Mouse (Mus musculus): ENCODE data around the gene Wdr13. TPM values are rescaled to one million over a fixed set of nuclear protein-coding genes. Genes with fewer than 3 reads are reported as not detected.

Wdr13 gene
- polyA plus RNA-seq (2015; fragmentation: Nextera tagmentation; extraction: Ambion mirVana) = 49.8 and 57.2 TPM in 2 replicates

DNA sequence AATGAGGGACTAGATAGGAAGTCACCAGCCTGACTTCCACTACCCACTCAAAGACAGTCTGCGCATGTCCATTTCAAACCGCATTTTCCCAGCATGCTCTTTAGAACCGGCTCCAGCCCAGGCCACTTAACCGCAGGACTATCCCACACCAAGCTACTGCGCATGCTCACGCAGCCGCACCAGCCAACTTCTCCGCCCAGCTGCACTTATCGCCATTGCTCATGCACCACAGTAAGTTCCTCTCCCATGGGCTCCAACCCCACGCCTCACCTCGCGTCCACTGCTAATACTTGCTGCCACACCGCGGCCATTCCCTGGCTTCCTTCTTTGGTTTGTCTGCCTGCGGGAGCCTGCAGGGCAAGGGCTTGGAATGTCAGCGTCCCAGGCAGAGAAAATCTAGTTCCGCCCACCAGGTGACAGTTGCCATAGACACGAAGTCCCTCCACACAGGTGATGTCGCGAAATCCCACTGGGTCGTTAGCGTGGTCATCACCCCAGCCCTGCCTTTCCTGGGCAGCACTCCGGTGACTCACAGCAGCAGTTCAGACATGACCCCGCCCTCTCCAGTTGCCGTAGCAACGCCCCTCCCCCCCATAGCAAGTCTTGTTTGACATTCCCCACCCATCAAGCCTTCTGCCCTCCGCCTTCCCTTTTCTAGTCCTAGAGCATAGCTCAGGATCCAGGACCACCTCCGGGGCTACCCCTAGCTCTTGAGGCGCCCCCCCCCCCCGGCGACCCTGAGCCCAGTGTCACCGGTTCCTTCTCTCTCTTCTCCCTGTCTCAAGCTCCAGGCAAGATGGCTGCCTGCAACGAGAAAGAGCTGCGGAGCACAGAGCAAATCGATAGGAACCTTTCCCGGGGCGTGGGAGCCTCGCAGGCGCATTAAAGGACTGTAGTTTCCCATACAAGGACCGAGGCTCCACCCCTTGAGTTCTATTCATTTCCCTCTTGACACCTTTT lies at the start of gene Wdr13:
Gene Wdr13, minus strand, starts transcription at position 876 of the 960 bp plus-strand sequence.

DNA sequence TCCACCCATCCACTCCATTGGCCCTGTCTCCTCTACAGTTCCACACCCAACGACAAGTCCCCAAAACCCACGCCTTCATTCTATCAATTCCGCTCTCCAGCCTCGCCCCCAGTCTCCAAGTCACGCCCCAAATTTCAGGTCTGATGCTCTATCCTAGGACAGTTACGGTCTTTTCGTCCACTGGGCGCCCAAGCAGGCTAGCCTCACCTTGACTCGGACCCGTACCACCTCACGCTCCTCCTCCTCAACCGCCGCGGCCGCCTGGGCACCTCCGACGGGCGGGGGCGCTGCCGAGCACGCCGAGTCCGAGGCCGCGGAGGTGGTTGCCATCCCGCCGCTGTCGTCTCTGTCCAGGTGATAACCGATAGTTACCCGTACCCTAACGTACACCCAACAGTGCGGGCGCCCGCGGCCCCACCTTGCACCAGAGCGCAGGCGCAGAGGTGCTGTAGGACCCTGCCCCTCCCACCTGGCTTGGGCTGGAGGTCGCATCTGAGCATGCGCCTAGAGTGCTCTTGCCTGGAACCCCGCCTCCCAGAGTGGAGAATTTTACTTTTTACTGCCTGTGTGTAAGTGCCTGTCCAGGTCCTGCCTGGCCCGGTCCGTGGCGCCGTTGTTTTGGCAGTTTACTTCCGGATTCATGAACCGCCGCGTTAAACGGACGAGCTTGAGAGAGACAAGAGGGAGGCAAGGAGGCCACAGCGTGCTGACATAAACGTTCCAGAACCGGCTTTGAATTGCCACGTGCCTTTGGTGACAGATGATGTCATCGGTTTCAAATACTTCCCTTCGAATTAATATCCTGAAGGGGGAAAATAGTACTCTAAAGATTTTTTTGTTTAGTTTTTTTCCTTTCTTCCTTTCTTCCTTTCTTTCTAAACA lies 43.1 kb upstream of the Wdr13 start, which contains the start of gene Tbc1d25:
Gene Tbc1d25, minus strand, starts transcription at position 678 of the 882 bp plus-strand sequence.

DNA sequence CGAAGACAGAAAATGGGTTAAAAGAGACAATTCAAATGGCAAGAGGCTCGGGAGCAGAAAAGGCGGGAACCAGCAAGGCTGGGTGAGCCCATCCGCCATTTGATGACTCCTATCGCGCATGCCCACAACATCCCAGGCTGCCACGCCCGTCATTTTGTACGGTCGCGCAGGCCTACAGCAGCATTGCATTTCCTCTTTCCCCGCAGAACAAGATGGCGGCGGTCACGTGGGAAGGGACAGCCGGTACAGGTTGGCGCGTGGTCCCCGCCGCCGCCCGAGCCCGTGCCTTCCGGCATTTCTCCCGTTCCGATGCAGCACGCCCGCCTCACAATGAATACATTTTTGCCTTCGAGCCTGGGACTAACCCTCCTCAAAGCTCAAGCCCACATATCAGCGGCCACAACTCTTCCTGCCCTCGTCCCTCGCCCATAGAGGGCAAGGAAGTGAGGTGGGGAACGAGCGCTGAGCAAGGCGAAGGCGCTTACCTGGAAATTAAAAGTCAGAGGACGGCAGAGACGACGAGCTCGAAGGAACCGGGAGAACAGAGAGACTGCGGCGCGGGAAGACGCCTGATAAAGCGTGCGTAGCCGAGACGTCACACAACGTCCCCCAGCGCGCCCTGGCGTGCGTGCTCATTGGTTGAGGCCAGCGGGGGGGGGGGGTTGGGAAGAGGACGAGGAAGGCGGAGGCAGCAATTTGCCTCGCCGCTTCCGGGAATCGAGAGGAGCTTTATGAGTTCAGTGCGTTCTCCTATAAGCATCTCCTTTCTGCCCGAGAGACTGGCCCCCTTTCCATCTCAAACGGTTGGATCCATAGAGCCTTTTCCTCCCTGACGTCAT lies 12.7 kb upstream of the Wdr13 start, which contains the start of gene Rbm3:
Gene Rbm3, minus strand, starts transcription at position 728 of the 839 bp plus-strand sequence.

DNA sequence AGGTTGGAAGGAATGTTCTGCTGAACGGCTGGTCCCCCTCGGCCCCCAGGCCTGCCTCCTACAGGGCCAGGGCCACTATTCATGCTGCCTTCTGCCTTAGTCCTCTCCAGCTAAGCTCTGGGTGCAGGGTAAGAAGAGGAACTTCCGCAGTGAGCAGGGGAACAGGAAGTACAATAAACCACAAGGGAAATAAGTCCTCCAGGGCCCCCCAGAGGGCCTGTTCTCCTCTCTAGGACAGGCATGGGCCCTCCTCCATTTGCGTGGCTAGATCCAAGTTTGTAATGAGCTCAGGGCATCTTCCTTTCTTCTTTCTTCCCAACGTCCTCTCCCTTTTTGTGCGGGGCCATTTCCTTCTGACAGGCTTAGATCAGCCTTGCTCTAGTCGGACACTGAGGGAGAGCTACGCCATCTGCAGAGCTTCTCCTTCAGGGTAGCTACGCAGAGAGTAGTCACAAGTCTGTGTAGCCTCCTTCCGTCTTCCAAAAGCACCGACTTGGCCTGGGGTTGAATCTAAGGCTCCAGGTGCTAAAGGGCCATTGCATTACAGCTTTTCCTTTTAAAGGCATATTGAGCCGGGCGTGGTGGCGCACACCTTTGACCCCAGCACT lies 42.2 kb downstream of the Wdr13 start, which contains the start of gene Was:
Gene Was, minus strand, starts transcription at position 153 of the 608 bp plus-strand sequence.

DNA sequence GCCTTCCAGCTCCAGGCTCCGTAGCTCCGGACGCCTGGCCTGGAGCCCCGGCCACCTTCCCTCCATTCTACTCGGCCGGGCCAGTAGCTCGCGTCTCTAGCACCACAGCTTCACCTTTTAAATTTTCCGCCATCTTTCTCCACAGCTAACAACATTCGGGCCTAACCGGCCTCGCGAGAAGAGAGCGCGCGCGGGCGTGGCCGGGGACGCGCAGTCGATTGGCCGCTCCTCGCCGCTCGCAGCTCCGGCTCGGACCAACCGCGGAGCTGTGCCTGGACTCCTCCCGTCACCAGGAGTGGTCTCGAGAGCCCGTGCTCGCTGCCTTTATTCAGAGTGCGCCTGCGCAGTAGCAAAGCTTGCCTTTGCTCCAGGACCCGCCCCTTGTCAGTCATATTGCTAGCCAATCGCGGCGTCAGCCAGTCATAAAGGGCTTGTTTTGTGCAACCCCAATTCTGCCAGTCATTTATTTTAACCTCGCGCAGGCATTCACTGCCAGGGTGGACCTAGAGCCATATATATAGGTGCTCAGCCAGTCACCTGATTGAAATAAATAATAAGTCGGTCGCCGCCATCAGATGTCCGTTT lies 58.2 kb downstream of the Wdr13 start, which contains the start of gene Suv39h1:
Gene Suv39h1, minus strand, starts transcription at position 331 of the 585 bp plus-strand sequence.

Other genes starting within 250 kb of the Wdr13 start
- gene Slc35a2, start 248.9 kb downstream of the Wdr13 start, polyA plus RNA-seq (2015; fragmentation: Nextera tagmentation; extraction: Ambion mirVana) = 50.9 and 54.9 TPM in 2 replicates
- gene Pqbp1, start 233.6 kb downstream of the Wdr13 start, polyA plus RNA-seq (2015; fragmentation: Nextera tagmentation; extraction: Ambion mirVana) = 190 and 200 TPM in 2 replicates
- 124 and 134 TPM in 2 replicates for gene Timm17b, start 233.5 kb downstream of the Wdr13 start, polyA plus RNA-seq (2015; fragmentation: Nextera tagmentation; extraction: Ambion mirVana)
- not detected in 2 replicates for gene Gm10491, start 225.1 kb downstream of the Wdr13 start, polyA plus RNA-seq (2015; fragmentation: Nextera tagmentation; extraction: Ambion mirVana)
- not detected in 2 replicates for gene Gm10490, start 223.3 kb downstream of the Wdr13 start, polyA plus RNA-seq (2015; fragmentation: Nextera tagmentation; extraction: Ambion mirVana)
- gene Pcsk1n, start 213.1 kb downstream of the Wdr13 start, polyA plus RNA-seq (2015; fragmentation: Nextera tagmentation; extraction: Ambion mirVana) = 611 and 654 TPM in 2 replicates
- gene Eras, start 204.3 kb downstream of the Wdr13 start, polyA plus RNA-seq (2015; fragmentation: Nextera tagmentation; extraction: Ambion mirVana) = not detected in 2 replicates
- 43.4 and 50.9 TPM in 2 replicates for gene Hdac6, start 185.0 kb downstream of the Wdr13 start, polyA plus RNA-seq (2015; fragmentation: Nextera tagmentation; extraction: Ambion mirVana)
- gene Gata1, start 154.8 kb downstream of the Wdr13 start, polyA plus RNA-seq (2015; fragmentation: Nextera tagmentation; extraction: Ambion mirVana) = not detected in 2 replicates
- 1.4 TPM in 2 replicates for gene Glod5, start 114.4 kb downstream of the Wdr13 start, polyA plus RNA-seq (2015; fragmentation: Nextera tagmentation; extraction: Ambion mirVana)
- 26.7 and 27.2 TPM in 2 replicates for gene Suv39h1, start 58.1 kb downstream of the Wdr13 start, polyA plus RNA-seq (2015; fragmentation: Nextera tagmentation; extraction: Ambion mirVana)
- 0.34 and 0.41 TPM in 2 replicates for gene Was, start 42.4 kb downstream of the Wdr13 start, polyA plus RNA-seq (2015; fragmentation: Nextera tagmentation; extraction: Ambion mirVana)
- 458 TPM in 2 replicates for gene Rbm3, start 13.0 kb upstream of the Wdr13 start, polyA plus RNA-seq (2015; fragmentation: Nextera tagmentation; extraction: Ambion mirVana)
- gene Tbc1d25, start 43.3 kb upstream of the Wdr13 start, polyA plus RNA-seq (2015; fragmentation: Nextera tagmentation; extraction: Ambion mirVana) = 16.7 and 17.5 TPM in 2 replicates
- 33.4 and 39.3 TPM in 2 replicates for gene Ebp, start 60.6 kb upstream of the Wdr13 start, polyA plus RNA-seq (2015; fragmentation: Nextera tagmentation; extraction: Ambion mirVana)
- gene Porcn, start 73.6 kb upstream of the Wdr13 start, polyA plus RNA-seq (2015; fragmentation: Nextera tagmentation; extraction: Ambion mirVana) = 41.7 and 48.9 TPM in 2 replicates
- 40.1 and 41.4 TPM in 2 replicates for gene Ftsj1, start 119.5 kb upstream of the Wdr13 start, polyA plus RNA-seq (2015; fragmentation: Nextera tagmentation; extraction: Ambion mirVana)
- 21.8 and 27.1 TPM in 2 replicates for gene Slc38a5, start 138.2 kb upstream of the Wdr13 start, polyA plus RNA-seq (2015; fragmentation: Nextera tagmentation; extraction: Ambion mirVana)
- gene Ssxb10, start 194.5 kb upstream of the Wdr13 start, polyA plus RNA-seq (2015; fragmentation: Nextera tagmentation; extraction: Ambion mirVana) = not detected in 2 replicates
- not detected in 2 replicates for gene Ssxb9, start 234.1 kb upstream of the Wdr13 start, polyA plus RNA-seq (2015; fragmentation: Nextera tagmentation; extraction: Ambion mirVana)